Mouse (Mus musculus): ENCODE measurements at regions not wholly inside any gene's neighbourhood (a gene's known extent, or its start where the extent isn't known, plus 50 kb on each side); places are given as distances from the start of the nearest gene placed in this dataset.

- no peak for DNase-seq
Measured at GRCm38 (mm10) chr9:85450877-85451276, 123.7 kb upstream of the Tent5a start.

- DNase-seq = no peak
Measured at GRCm38 (mm10) chr9:85449493-85449892, 122.3 kb upstream of the Tent5a start.

GRCm38 (mm10) chr9:85442761-85443505 lies 115.8 kb upstream of the Tent5a start:
- no peak for DNase-seq

GRCm38 (mm10) chr9:85439664-85440063 lies 112.5 kb upstream of the Tent5a start:
- DNase-seq = no peak

DNA sequence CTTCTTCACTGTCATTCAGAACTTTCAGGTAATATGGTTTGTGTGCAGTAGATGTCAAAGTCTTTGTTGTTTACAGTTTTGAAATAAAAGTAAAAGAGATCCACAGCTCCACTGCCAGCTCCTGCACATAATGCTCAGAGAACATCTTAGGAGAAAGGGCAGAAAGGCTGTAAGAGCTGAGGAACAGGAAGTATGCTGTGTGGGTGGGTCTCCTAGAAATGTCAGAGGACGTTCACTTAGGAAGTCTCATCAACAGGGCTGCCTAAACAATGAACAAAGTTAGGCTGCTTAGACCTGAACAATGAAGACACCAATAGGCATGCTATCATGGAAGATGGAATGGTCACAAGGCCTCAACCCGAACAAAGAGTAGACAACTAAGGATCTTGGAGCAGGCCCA lies 105.1 kb upstream of the Tent5a start:
- DNase-seq = no peak

DNA sequence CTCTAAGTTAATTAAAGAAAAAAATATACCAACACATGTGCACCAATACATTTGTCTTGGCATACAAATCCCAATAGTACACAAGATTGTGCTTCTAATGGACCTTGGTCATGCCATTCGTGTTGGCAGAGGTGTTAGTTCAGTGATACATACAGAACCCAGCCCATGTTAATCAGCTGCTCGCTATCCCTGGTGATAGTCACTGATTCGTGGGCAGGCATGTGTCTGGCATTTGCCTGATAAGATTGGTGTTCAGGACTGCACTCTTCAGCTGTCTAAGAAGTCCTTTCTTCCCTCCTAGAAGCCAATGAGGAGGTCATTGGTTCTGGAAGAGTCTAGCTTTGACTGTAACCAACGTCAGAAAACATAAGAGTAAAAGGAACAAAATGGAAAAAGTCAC lies 99.7 kb upstream of the Tent5a start:
- no peak for DNase-seq

GRCm38 (mm10) chr9:85423908-85424307 lies 96.8 kb upstream of the Tent5a start:
- no peak for DNase-seq

DNA sequence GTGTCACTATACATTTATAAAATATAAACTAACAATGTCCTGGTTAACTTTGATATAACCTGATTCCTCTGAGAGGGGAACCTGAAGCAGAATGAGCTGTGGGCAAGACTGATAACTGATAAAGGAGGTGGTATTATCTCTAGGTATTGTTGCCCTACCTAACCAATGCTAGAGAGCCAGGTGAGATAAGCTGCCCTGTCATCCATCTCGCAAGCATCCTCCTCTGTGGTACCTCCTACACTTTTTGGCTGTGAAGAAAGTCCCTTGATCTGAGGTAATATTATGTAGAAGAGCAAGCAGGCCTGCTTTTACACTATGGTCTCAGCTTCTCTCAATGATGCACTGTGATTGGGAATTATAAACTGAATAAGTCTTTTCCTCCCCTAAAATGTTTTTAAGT lies 87.2 kb upstream of the Tent5a start:
- no peak for DNase-seq

GRCm38 (mm10) chr9:85413813-85414212 lies 86.7 kb upstream of the Tent5a start:
- no peak for DNase-seq

DNA sequence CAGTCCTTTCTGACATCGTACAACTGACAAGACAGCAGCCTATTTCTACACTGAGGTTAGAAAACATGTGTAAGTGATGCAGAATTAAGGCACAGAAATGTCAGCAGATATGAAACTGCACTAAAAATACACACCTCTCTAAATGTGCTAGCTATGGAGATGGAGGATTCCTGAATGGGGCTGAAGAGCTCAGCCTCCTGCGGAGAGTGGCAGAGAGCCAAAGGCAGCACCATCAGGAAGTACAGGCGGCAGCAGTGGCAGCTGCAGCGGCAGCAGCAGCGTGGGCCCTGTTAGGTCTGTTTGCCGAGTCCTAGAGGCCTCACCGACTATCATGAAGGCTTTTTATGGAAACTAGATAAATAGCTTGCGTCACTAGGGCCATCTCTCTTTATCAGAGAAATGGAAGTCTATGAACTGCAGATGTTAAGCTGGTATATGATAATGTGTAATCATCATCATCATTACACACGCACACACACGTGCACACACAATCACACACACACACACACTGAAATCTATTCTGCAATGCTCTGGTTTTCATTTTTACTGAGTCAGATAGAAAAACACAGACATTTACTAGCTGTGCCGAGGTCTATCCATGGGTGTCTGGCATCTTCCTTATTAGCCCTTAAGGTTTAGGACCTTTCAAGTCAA lies 83.6 kb upstream of the Tent5a start:
- peak; percentile 17 to 21 for DNase-seq

DNA sequence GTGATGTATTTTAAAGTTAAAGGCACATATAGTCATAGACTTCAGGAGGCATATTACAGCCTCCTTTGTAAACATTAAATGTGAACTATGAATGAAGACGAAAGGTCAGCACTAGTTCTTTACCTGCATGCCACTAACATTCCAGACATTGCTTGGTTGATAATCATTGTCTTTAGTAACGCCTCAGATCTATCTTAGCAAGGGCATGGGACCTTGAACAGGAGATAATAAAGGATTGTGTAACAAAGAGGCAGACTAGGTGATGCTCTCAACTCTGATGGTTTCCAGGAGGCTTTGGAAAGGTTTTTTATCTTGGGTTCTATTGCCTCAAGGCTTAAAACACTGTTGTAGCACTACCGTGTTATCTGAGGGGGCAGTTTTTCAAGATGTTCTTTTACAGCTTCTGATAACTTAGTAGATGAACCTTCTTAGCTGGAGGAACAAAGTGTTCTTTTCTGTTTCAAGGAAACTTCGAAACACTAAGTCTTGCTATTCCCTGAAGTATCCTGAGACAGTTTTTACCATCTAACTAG lies 82.9 kb upstream of the Tent5a start:
- no peak for DNase-seq

- no peak for DNase-seq
Measured at GRCm38 (mm10) chr9:85408461-85408860, 81.3 kb upstream of the Tent5a start.

DNA sequence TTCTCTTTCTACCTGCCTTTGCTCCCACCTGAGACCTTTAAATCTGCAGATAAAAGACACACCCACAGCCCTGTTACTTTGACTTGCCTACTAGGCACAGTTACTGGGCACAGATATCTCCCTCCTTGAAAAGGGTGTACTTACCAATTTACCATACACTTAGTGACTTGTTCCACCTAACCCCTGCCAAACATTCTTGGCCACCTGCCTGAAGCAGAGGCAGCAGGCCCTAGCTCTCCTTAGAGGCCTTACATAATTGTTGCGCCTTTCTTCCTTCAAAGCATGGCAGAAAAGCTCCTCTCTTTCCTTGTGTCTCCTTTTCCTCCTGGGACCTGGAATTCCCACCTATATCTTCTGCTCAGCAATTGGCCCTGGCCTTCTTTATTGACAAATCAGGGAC lies 80.4 kb upstream of the Tent5a start:
- DNase-seq = no peak

GRCm38 (mm10) chr9:85401736-85402135 lies 74.6 kb upstream of the Tent5a start:
- no peak for DNase-seq

DNA sequence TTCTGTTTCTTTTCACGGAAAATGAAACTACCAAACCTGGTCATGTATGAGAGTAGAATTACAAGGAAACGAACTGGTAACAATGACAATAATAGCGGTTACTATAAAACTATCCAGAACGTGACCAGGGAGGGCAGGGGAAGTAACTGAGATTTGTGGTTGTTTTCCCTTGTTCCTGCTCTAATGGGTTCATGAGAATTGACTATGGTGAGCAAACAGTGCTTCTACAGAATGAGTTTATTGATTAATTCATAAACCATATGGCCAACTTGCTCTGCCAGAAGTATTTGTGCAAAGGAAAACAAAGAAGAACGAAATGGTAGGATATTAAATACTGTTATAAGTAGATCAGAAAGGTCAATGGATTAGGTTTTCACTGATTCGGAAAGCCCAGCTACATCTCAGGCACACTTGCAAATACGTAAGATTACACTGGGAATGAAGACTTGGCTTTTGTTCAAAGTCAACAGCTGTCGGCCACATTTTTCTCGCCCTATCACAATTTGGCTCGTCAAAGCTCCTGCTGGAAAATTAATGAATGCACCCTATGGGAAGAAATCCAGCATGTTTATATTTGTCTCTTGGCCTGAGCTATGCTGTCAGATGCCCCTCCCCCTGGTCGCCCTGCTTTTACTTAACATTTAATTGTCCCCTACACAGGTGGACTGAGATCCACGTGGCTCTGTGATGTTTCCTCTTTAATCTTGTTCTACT lies 73.6 kb upstream of the Tent5a start:
- peak; percentile 9 to 10 for DNase-seq

DNA sequence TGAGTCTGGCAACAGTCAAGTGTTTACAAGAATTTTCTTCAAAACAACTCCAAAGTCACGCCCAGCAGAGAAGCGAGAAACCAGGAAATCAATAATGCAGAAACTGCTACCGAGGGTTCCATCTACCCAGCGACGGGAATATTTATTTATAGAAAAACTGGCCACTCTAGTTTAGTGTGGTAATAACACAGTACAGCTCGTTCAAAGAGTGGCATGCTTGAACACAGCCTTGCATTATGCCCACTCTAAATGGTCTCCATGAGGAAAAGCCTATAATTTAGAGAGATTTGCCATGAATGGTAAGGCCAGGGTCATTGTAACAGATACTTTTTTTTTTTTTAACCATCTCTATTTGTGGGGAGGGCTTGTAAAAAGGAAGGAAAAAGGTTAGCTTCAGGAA lies 67.8 kb upstream of the Tent5a start:
- no peak for DNase-seq

DNA sequence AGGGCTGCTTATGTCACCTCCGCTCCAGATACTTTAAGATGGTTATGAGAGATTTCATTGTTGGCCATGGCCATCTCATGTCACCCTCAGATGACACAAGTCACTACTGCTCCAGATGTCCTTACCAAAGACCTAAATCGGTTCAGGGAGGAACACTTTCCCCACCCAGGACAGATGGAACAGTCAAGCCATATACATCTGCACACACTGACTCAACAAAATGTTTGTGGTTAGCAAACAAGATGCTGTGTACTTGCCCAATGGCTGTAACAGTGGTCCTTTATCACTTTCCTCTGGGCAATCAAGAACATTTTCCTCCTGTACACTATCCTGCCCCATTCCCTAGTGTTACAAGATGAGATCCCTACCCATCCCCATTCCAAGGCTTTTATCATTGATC lies 64.1 kb upstream of the Tent5a start:
- DNase-seq = no peak

DNA sequence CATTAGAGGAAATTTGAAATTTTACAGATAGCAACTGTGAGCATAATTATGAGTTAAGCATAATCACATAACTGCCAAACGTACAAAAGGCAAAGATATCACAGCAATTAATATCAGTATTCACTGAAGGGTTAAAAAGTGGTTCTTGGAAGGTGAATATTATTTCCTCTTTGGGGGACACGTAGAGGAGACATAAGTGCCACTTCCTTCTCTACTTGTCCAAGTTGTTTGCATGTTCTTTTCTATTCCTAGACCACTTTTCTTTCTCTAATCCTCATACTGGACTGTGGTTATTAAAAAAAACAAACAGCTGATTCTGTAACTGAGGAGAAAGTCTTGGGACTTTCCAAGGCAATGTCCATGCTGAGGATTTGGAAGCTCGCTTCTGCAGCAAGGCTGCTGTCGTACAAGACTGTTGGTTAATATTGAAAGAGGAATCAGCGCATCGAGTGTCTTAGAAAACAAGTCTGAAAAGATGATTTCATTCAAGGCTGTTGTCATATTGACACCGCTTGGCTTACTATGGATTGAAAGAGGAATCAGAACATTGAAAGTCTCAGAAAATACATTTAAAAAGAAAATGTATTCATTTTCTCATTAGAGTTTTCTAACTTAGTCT lies 61.7 kb upstream of the Tent5a start:
- DNase-seq = no peak

GRCm38 (mm10) chr9:85382413-85382812 lies 55.3 kb upstream of the Tent5a start:
- DNase-seq = no peak

- DNase-seq = no peak
Measured at GRCm38 (mm10) chr9:85380756-85381155, 53.6 kb upstream of the Tent5a start.

DNA sequence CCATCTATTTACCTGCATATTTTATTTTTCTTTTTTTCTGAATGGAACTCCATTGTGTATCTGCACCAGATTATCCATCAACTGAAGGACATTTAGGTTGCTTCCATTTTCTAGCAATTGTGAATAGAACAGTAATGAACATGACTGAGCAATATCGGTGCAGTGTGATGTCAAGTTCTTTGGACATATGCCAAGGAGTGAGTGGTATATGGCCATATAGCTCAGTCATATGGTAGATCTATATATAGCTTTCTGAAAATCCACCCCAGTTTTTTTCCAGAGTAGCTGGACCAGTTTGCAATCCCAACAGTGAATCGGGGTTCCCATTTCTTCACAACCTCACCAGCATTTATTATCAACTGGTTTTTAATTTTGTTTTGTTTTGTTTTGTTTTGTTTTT lies 52.0 kb upstream of the Tent5a start:
- DNase-seq = no peak

Measured in cerebellum, adult 18-20 months (tissue).